Mouse (Mus musculus) heart, embryonic 12.5 days (tissue): ENCODE data around the gene Csk. TPM values are rescaled to one million over a fixed set of nuclear protein-coding genes. Genes with fewer than 3 reads are reported as not detected.

Source experiments
- ATAC-seq: fragments of 200-750 bp; cut with Nextera tagmentation; 2 replicates; pipeline ENCODE4 v1.8.0; 2017; ENCODE audit warnings: moderate TSS enrichment, moderate library complexity; ENCODE audit not compliant: insufficient number of reproducible peaks, low FRiP score
- H3K27ac ChIP-seq: fragments of 300-500 bp; sonication (generic); 2 replicates; pipeline ENCODE4 v1.5.1; 2016; ENCODE audit warnings: mild to moderate bottlenecking, moderate library complexity; ENCODE audit not compliant: poor library complexity, severe bottlenecking
- H3K27me3 ChIP-seq: fragments of 300-500 bp; sonication (generic); replicated peaks from 2 replicates; pipeline ENCODE4 v1.6.1; 2016; ENCODE audit warnings: mild to moderate bottlenecking, moderate library complexity
- H3K36me3 ChIP-seq: fragments of 300-500 bp; sonication (generic); 2 replicates; pipeline ENCODE4 v1.6.1; 2016; ENCODE audit warnings: mild to moderate bottlenecking, moderate library complexity
- H3K4me1 ChIP-seq: fragments of 300-500 bp; sonication (generic); replicated peaks from 2 replicates; pipeline ENCODE4 v1.6.1; 2016; ENCODE audit warnings: mild to moderate bottlenecking
- H3K4me2 ChIP-seq: fragments of 300-500 bp; sonication (generic); 2 replicates; pipeline ENCODE4 v1.6.1; 2016; ENCODE audit warnings: mild to moderate bottlenecking, moderate library complexity
- H3K4me3 ChIP-seq: fragments of 300-500 bp; sonication (generic); 2 replicates; pipeline ENCODE4 v1.5.1; 2016; ENCODE audit warnings: mild to moderate bottlenecking
- H3K9ac ChIP-seq: fragments of 300-500 bp; sonication (generic); 2 replicates; pipeline ENCODE4 v1.6.1; 2016; ENCODE audit warnings: mild to moderate bottlenecking, moderate library complexity
- H3K9me3 ChIP-seq: fragments of 300-500 bp; sonication (generic); replicated peaks from 2 replicates; pipeline ENCODE4 v1.6.1; 2016; ENCODE audit warnings: mild to moderate bottlenecking, moderate library complexity
- WGBS: fragments of 180-500 bp; shearing (Covaris S2); methylation state at CpG from one replicate; pipeline ENCODE4 v1.1.7; 2016; 5-methylcytosine and 5-hydroxymethylcytosine counted together
- polyA plus RNA-seq: library from polyadenylated mRNA; unstranded; fragments of >200 nt; fragmentation: Nextera tagmentation; extraction: Ambion mirVana; gene quantifications from 2 replicates; pipeline ENCODE4 v1.2.1, GENCODE M21; 2016

Gene Csk
- polyA plus RNA-seq, 1 experiment from 2014 or later = 16.4 TPM

- Histone ChIP-seq H3K4me3 (no peak overlapping the region), H3K9ac (no peak overlapping the region), H3K36me3 (peaks cover 5% of the 10 kb centered on the region; the same call in 1 of the 2 replicates), H3K27me3 (peaks cover 2% of the 10 kb centered on the region; the same call in 1 of the 2 replicates), H3K27ac (no peak overlapping the region), H3K4me1 (peaks cover 40% of the 10 kb centered on the region), H3K4me2 (no peak overlapping the region), H3K9me3 (no peaks in the 10 kb centered on the region)
- ATAC-seq = no peak
- WGBS = 70% methylated on average over 12 of the region's 12 CpGs
Observed at GRCm38 (mm10) chr9:57646551-57647103, 6.8 kb downstream of the Csk start.

GRCm38 (mm10) chr9:57644944-57645893 is 8.2 kb downstream of the Csk start:
- Histone ChIP-seq H3K27me3 (no peaks in the 10 kb centered on the region), H3K9ac (peak overlapping the region; percentile 100), H3K9me3 (no peaks in the 10 kb centered on the region), H3K27ac (peak overlapping the region; percentile 96), H3K4me2 (peak overlapping the region; percentile 90), H3K4me3 (peak overlapping the region; percentile 98), H3K4me1 (peaks cover 48% of the 10 kb centered on the region), H3K36me3 (peaks cover 5% of the 10 kb centered on the region; the same call in 1 of the 2 replicates)
- under 1% methylated on average over 67 of the region's 85 CpGs for WGBS
- ATAC-seq = peak; percentile 89

GRCm38 (mm10) chr9:57644442-57644943 is 8.9 kb downstream of the Csk start:
- no peaks in the 10 kb centered on the region for H3K9me3 ChIP-seq
- H3K4me3 ChIP-seq = peak overlapping the region; percentile 98
- peak overlapping the region; percentile 100 for H3K9ac ChIP-seq
- peaks cover 55% of the 10 kb centered on the region for H3K4me1 ChIP-seq
- H3K27ac ChIP-seq = peak overlapping the region; percentile 96
- 1% methylated on average over 18 of the region's 18 CpGs for WGBS
- H3K4me2 ChIP-seq = peak overlapping the region; percentile 90
- ATAC-seq = peak; percentile 1; the same call in 1 of the 2 replicates
- H3K27me3 ChIP-seq = no peaks in the 10 kb centered on the region
- H3K36me3 ChIP-seq = peaks cover 5% of the 10 kb centered on the region; the same call in 1 of the 2 replicates

GRCm38 (mm10) chr9:57643856-57644180 is 9.6 kb downstream of the Csk start:
- H3K4me2 ChIP-seq = peak overlapping the region; percentile 90
- H3K27me3 ChIP-seq = no peaks in the 10 kb centered on the region
- peaks cover 62% of the 10 kb centered on the region for H3K4me1 ChIP-seq
- 0 out of 2 replicates have a peak overlapping the region, but pooled peaks have one; percentile 12 for H3K27ac ChIP-seq
- 43% methylated on average over 7 of the region's 7 CpGs for WGBS
- H3K9me3 ChIP-seq = no peaks in the 10 kb centered on the region
- peak overlapping the region; percentile 98 for H3K4me3 ChIP-seq
- no peak for ATAC-seq
- H3K9ac ChIP-seq = peak overlapping the region; percentile 100
- peaks cover 5% of the 10 kb centered on the region; the same call in 1 of the 2 replicates for H3K36me3 ChIP-seq

GRCm38 (mm10) chr9:57643169-57643855 is 10.1 kb downstream of the Csk start:
- 0 out of 2 replicates have a peak overlapping the region, but pooled peaks have one; percentile 12 for H3K27ac ChIP-seq
- WGBS = 77% methylated on average over 9 of the region's 9 CpGs
- peaks cover 5% of the 10 kb centered on the region; the same call in 1 of the 2 replicates for H3K36me3 ChIP-seq
- H3K4me3 ChIP-seq = peak overlapping the region; percentile 98
- peak overlapping the region; percentile 100 for H3K9ac ChIP-seq
- no peaks in the 10 kb centered on the region for H3K27me3 ChIP-seq
- H3K4me2 ChIP-seq = peak overlapping the region; percentile 90
- H3K9me3 ChIP-seq = no peaks in the 10 kb centered on the region
- peaks cover 67% of the 10 kb centered on the region for H3K4me1 ChIP-seq
- ATAC-seq = no peak

- no peak overlapping the region for H3K9ac ChIP-seq
- H3K27ac ChIP-seq = no peak overlapping the region
- H3K27me3 ChIP-seq = no peaks in the 10 kb centered on the region
Observed at GRCm38 (mm10) chr9:57641775-57642550, 11.5 kb downstream of the Csk start.

GRCm38 (mm10) chr9:57641022-57641421 is 12.4 kb downstream of the Csk start:
- H3K9ac ChIP-seq = peak overlapping the region; percentile 57
- H3K4me1 ChIP-seq = peaks cover 86% of the 10 kb centered on the region
- H3K4me2 ChIP-seq = peak overlapping the region; percentile 60
- no peaks in the 10 kb centered on the region for H3K9me3 ChIP-seq
- no peak overlapping the region for H3K4me3 ChIP-seq
- ATAC-seq = no peak
- WGBS = 61% methylated on average over 1 of the region's 1 CpGs
- H3K36me3 ChIP-seq = peaks cover 5% of the 10 kb centered on the region; the same call in 1 of the 2 replicates
- H3K27me3 ChIP-seq = no peaks in the 10 kb centered on the region
- H3K27ac ChIP-seq = peak overlapping the region; percentile 75

More at GRCm38 (mm10) chr9:57641775-57642550, 11.5 kb downstream of the Csk start:
- no peaks in the 10 kb centered on the region for H3K9me3 ChIP-seq
- no peak overlapping the region for H3K4me3 ChIP-seq
- 86% methylated on average over 13 of the region's 13 CpGs for WGBS
- ATAC-seq = no peak
- peaks cover 78% of the 10 kb centered on the region for H3K4me1 ChIP-seq
- peaks cover 5% of the 10 kb centered on the region; the same call in 1 of the 2 replicates for H3K36me3 ChIP-seq
- no peak overlapping the region for H3K4me2 ChIP-seq

- H3K4me3 ChIP-seq = peak overlapping the region; percentile 24
- 20% methylated on average over 15 of the region's 15 CpGs for WGBS
- H3K27ac ChIP-seq = peak overlapping the region; percentile 75
- peaks cover 5% of the 10 kb centered on the region; the same call in 1 of the 2 replicates for H3K36me3 ChIP-seq
- peaks cover 84% of the 10 kb centered on the region for H3K4me1 ChIP-seq
- peak; percentile 15; the same call in 1 of the 2 replicates for ATAC-seq
- no peaks in the 10 kb centered on the region for H3K27me3 ChIP-seq
- peak overlapping the region; percentile 57 for H3K9ac ChIP-seq
- H3K4me2 ChIP-seq = peak overlapping the region; percentile 60
- no peaks in the 10 kb centered on the region for H3K9me3 ChIP-seq
Observed at GRCm38 (mm10) chr9:57640384-57640783, 13.0 kb downstream of the Csk start.

GRCm38 (mm10) chr9:57639661-57640328 is 13.6 kb downstream of the Csk start:
- H3K36me3 ChIP-seq = peaks cover 5% of the 10 kb centered on the region; the same call in 1 of the 2 replicates
- peaks cover 84% of the 10 kb centered on the region for H3K4me1 ChIP-seq
- WGBS = 74% methylated on average over 5 of the region's 5 CpGs
- H3K9me3 ChIP-seq = no peaks in the 10 kb centered on the region
- peak overlapping the region; percentile 60 for H3K4me2 ChIP-seq
- H3K27ac ChIP-seq = peak overlapping the region; percentile 87
- ATAC-seq = no peak
- no peaks in the 10 kb centered on the region for H3K27me3 ChIP-seq
- peak overlapping the region; percentile 57 for H3K9ac ChIP-seq
- peak overlapping the region; percentile 24; the same call in 1 of the 2 replicates for H3K4me3 ChIP-seq
